Mouse (Mus musculus): Measurements from ENCODE around the gene Scfd2.

- TF ChIP-seq CTCF (IDR thresholded peaks at IDR 0.05; ENCODE audit: low read depth, low read length) (no peak), POLR2A (IDR thresholded peaks at IDR 0.05; ENCODE audit: extremely low read depth, insufficient read depth, low read length) (no peak)
Measured at GRCm38 (mm10) chr5:74527025-74527424, 4.5 kb downstream of the Scfd2 start.

Measured in liver, adult 2 months (tissue).